Mouse (Mus musculus) spleen, adult 2 months (tissue): ENCODE results near the gene Hid1. TPM values are rescaled to one million over a fixed set of nuclear protein-coding genes. Genes with fewer than 3 reads are reported as not detected.

Experiments used
- DNase-seq, 2 experiments: peaks; one replicate each; pipeline versions ENCODE4 v3.0.0 to v3.0.0-alpha.2; 2012 to 2021; ENCODE audit warnings: low spot score in 2 of 2, low read depth in 1 of 2
- H3K27ac ChIP-seq: fragments of 200-500 bp; 2 replicates; pipeline ENCODE4 v1.5.1; 2012; ENCODE audit warnings: low read length, inconsistent platforms; ENCODE audit not compliant: insufficient read depth
- H3K27me3 ChIP-seq: fragments of 200-500 bp; 2 replicates; pipeline ENCODE4 v1.6.1; 2012; ENCODE audit warnings: mild to moderate bottlenecking, moderate library complexity, low read length, inconsistent platforms; ENCODE audit not compliant: control insufficient read depth, insufficient read depth
- H3K36me3 ChIP-seq: fragments of 200-500 bp; 2 replicates; pipeline ENCODE4 v1.6.1; 2012; ENCODE audit warnings: mild to moderate bottlenecking, low read length, inconsistent platforms; ENCODE audit not compliant: control insufficient read depth, insufficient read depth
- H3K4me1 ChIP-seq: fragments of 200-500 bp; 2 replicates; pipeline ENCODE4 v1.6.1; 2011; ENCODE audit warnings: inconsistent platforms; ENCODE audit not compliant: control insufficient read depth, insufficient read depth, insufficient read length
- H3K4me3 ChIP-seq: fragments of 200-500 bp; 2 replicates; pipeline ENCODE4 v1.5.1; 2011; ENCODE audit warnings: mild to moderate bottlenecking, inconsistent platforms; ENCODE audit not compliant: insufficient read depth, insufficient read length; ENCODE audit errors: extremely low read depth
- CTCF ChIP-seq: fragments of 200-500 bp; IDR thresholded peaks from 2 replicates; pipeline ENCODE4 v1.5.1; 2011; ENCODE audit warnings: mild to moderate bottlenecking, inconsistent platforms; ENCODE audit not compliant: insufficient read depth, insufficient read length, insufficient replicate concordance; ENCODE audit errors: extremely low read depth
- POLR2A ChIP-seq: fragments of 200-500 bp; IDR thresholded peaks from 2 replicates; pipeline ENCODE4 v1.6.1; 2011; ENCODE audit warnings: low read depth, low read length, inconsistent platforms
- WGBS: fragments of 180-500 bp; shearing (Covaris S2); methylation state at CpG from one replicate; pipeline ENCODE4 v1.1.7; 2018; 5-methylcytosine and 5-hydroxymethylcytosine counted together
- polyA plus RNA-seq: library from polyadenylated mRNA; depleted of rRNA; stranded (reverse); fragments of >200 nt; gene quantifications from 2 replicates; pipeline ENCODE4 v1.2.3, GENCODE M21; 2012

Hid1 gene
- polyA plus RNA-seq, 1 experiment, result 17.9 TPM

DNA sequence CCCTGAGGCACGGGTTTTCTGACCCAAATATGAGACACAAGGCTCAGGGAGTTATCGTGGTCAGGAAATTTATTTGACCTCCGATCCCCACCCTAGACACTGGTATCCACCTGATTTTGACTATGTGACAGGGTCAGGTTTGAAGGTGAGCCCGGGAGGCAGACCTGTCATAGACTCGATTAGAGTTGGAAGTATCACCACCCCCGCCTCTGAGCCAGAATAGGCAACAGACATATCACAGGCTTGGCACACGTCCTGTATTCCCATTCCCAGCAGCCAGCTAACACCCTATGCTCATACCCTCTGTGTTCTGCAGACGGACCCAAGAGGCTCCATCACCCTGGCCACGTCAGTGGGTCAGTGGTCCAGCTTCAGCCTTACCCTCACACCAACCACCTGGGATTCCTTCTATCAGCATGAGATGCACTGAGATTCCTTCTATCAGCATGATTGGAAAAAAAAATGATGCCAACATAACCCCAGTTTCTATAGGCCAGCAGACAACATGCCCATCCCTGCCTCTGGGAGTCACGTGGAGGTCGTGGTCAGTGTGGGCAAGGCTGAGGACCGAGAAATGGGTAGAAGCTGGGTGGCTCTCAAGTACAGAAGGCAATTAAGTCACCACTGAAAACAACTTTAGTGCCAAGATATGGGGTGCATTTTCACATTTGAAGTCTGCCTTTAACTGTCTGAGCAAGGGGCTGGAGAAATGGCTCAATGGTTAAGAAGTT, 7.3 kb upstream of the Hid1 start:
- Histone ChIP-seq H3K27me3 (peaks cover 3% of the 10 kb centered on the region), H3K27ac (no peak overlapping the region), H3K4me3 (no peak overlapping the region), H3K4me1 (peaks cover 2% of the 10 kb centered on the region; the same call in 1 of the 2 replicates), H3K36me3 (no peaks in the 10 kb centered on the region)
- 63% methylated on average over 12 of the region's 12 CpGs for WGBS
- TF ChIP-seq CTCF (no peak), POLR2A (no peak)
- DNase-seq, result no peak

- H3K27ac ChIP-seq, result peak overlapping the region; percentile 10; the same call in 1 of the 2 replicates
- TF ChIP-seq POLR2A (no peak), CTCF (no peak)
- DNase-seq, result no peak
- 3% methylated on average over 30 of the region's 30 CpGs for WGBS
- peak overlapping the region; percentile 12; the same call in 1 of the 2 replicates for H3K4me3 ChIP-seq
- H3K4me1 ChIP-seq, result peaks cover 2% of the 10 kb centered on the region; the same call in 1 of the 2 replicates
- no peaks in the 10 kb centered on the region for H3K36me3 ChIP-seq
- peaks cover 3% of the 10 kb centered on the region for H3K27me3 ChIP-seq
These were observed 6.5 kb upstream of the Hid1 start for GRCm38 (mm10) chr11:115373805-115374694.

DNA sequence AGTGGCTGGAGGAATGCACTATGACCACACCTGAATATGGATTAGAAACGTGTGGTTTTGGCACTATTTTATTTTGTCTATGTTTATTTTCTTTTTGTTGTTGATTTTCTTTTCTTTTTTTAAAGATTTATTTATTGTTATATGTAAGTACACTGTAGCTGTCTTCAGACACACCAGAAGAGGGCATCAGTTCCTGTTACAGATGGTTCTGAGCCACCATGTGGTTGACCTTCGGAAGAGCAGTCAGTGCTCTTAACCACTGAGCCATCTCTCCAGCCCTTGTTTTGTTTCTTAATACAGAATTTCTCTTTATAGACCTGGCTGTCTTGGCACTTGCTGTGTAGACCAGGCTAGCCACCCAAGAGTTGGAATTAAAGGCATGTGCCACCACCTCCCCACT, 5.2 kb upstream of the Hid1 start:
- Histone ChIP-seq H3K36me3 (no peaks in the 10 kb centered on the region), H3K27me3 (peaks cover 3% of the 10 kb centered on the region; the same call in 1 of the 2 replicates), H3K4me1 (peaks cover 2% of the 10 kb centered on the region; the same call in 1 of the 2 replicates), H3K4me3 (no peak overlapping the region), H3K27ac (no peak overlapping the region)
- 44% methylated on average over 2 of the region's 2 CpGs for WGBS
- TF ChIP-seq POLR2A (no peak), CTCF (no peak)
- DNase-seq, result no peak

DNA sequence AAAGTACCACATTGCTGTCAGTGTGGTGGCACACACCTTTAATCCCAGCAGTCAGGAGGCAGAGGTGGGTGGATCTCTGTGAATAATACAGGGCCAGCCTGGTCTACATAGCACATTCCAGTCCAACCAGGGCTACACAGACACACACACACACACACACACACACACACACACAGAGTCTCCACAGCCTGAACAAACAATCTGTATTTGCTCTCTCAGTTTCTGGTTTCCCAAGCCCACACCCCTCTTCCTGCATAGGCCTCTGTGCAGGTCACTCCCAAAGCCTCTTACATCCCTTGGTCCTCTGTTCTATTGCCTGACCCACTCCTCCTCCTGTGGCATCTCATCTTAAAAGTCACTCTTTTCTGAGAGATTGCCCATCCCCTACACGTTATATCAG, 4.5 kb upstream of the Hid1 start:
- Histone ChIP-seq H3K27ac (no peak overlapping the region), H3K4me1 (peaks cover 10% of the 10 kb centered on the region), H3K27me3 (peaks cover 7% of the 10 kb centered on the region; the same call in 1 of the 2 replicates), H3K4me3 (no peak overlapping the region), H3K36me3 (no peaks in the 10 kb centered on the region)
- 85% methylated on average over 1 of the region's 1 CpGs for WGBS
- TF ChIP-seq POLR2A (no peak), CTCF (no peak)
- no peak for DNase-seq

DNA sequence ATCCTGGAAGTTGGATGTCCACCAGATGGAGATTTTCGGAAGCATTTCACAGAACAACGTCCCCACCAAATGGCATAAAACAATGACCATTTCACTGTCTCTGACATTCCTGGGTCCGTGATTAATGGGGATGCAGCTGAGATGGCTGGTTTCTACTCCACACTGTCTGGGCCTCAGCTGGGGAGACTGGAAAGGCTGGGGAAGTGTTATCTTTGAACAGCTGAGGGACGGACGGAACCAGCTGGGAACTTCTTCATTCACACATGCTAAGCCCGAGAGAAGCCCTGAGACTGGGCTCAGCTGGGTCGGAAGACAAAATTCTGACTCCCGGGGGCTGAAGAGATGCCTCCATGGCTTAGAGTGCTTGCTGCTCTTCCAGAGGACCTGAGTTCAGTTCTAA, 3.8 kb upstream of the Hid1 start:
- no peak for DNase-seq
- 84% methylated on average over 8 of the region's 8 CpGs for WGBS
- Histone ChIP-seq H3K36me3 (no peaks in the 10 kb centered on the region), H3K4me1 (peaks cover 12% of the 10 kb centered on the region), H3K27ac (no peak overlapping the region), H3K27me3 (peaks cover 10% of the 10 kb centered on the region; the same call in 1 of the 2 replicates), H3K4me3 (no peak overlapping the region)
- no peak for TF ChIP-seq POLR2A
- no peak for TF ChIP-seq CTCF

DNA sequence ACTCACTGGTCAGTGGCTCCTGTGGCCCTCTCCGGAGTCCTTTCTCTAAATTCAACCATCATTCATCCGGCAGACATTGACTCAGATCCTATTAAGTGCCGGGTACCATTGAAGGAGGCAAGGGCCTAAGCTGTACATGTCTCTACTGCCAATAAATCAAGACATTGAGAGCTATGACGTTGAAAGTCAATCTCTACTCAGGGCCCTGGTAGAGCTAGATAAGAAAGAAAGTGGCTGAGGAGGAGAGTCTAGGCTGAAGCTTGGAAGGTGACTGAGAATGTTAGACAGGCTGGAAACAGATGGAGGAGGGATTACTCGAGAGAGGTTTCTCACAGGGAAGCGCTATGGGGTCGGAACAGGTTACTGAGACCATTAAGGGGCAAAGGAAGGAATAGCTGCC, 2.8 kb upstream of the Hid1 start:
- peaks cover 11% of the 10 kb centered on the region; the same call in 1 of the 2 replicates for H3K27me3 ChIP-seq
- no peak for DNase-seq
- TF ChIP-seq POLR2A (no peak), CTCF (no peak)
- H3K27ac ChIP-seq, result no peak overlapping the region
- no peak overlapping the region for H3K4me3 ChIP-seq
- WGBS, result 64% methylated on average over 7 of the region's 7 CpGs
- peaks cover 12% of the 10 kb centered on the region for H3K4me1 ChIP-seq
- no peaks in the 10 kb centered on the region for H3K36me3 ChIP-seq
